Mouse (Mus musculus) spleen, postnatal 14 days (tissue): ENCODE results near the gene Tgm2.
A peak's percentile ranks its signal among the peaks of the same experiment; 100 is the strongest.

Experiments used
- DNase-seq, 2 experiments: peaks; one replicate each; pipeline ENCODE4 v3.0.0; 2021 to 2022; ENCODE audit warnings: low spot score in 2 of 2

The Tgm2 gene

GRCm38 (mm10) chr2:158146223-158146622 is at the start of gene Tgm2:
Gene Tgm2, minus strand, starts transcription at chr2:158146436.
- peak; percentile 93 to 96 for DNase-seq

- DNase-seq = no peak
Measured at GRCm38 (mm10) chr2:158194945-158195640, 48.9 kb upstream of the Tgm2 start.

GRCm38 (mm10) chr2:158193611-158194336 is 47.5 kb upstream of the Tgm2 start:
- no peak for DNase-seq

- no peak for DNase-seq
Measured at GRCm38 (mm10) chr2:158191098-158191497, 44.9 kb upstream of the Tgm2 start.

GRCm38 (mm10) chr2:158189451-158189850 is 43.2 kb upstream of the Tgm2 start:
- no peak for DNase-seq

GRCm38 (mm10) chr2:158186206-158186871 is 40.1 kb upstream of the Tgm2 start:
- no peak for DNase-seq

- no peak for DNase-seq
Measured at GRCm38 (mm10) chr2:158183266-158183665, 37.0 kb upstream of the Tgm2 start.

- DNase-seq = no peak
Measured at GRCm38 (mm10) chr2:158181932-158182331, 35.7 kb upstream of the Tgm2 start.

- peak; percentile 40 to 71 for DNase-seq
Measured at GRCm38 (mm10) chr2:158180797-158181196, 34.6 kb upstream of the Tgm2 start.

GRCm38 (mm10) chr2:158179370-158180111 is 33.3 kb upstream of the Tgm2 start:
- DNase-seq = no peak

- DNase-seq = peak; percentile 49 to 66
Measured at GRCm38 (mm10) chr2:158178696-158179369, 32.6 kb upstream of the Tgm2 start.

GRCm38 (mm10) chr2:158178139-158178538 is 31.9 kb upstream of the Tgm2 start:
- no peak for DNase-seq

GRCm38 (mm10) chr2:158177574-158177973 is 31.3 kb upstream of the Tgm2 start:
- no peak for DNase-seq

GRCm38 (mm10) chr2:158176763-158177162 is 30.5 kb upstream of the Tgm2 start:
- no peak for DNase-seq

- no peak for DNase-seq
Measured at GRCm38 (mm10) chr2:158175433-158175832, 29.2 kb upstream of the Tgm2 start.

- no peak for DNase-seq
Measured at GRCm38 (mm10) chr2:158174958-158175357, 28.7 kb upstream of the Tgm2 start.

GRCm38 (mm10) chr2:158174438-158174837 is 28.2 kb upstream of the Tgm2 start:
- DNase-seq = no peak

GRCm38 (mm10) chr2:158170394-158170793 is 24.2 kb upstream of the Tgm2 start:
- DNase-seq = no peak

- no peak for DNase-seq
Measured at GRCm38 (mm10) chr2:158169771-158170170, 23.5 kb upstream of the Tgm2 start.

- no peak for DNase-seq
Measured at GRCm38 (mm10) chr2:158169351-158169750, 23.1 kb upstream of the Tgm2 start.

- no peak for DNase-seq
Measured at GRCm38 (mm10) chr2:158168741-158169211, 22.5 kb upstream of the Tgm2 start.
